Mouse (Mus musculus) forebrain, embryonic 13.5 days (tissue): ENCODE results near the gene Cers2. TPM values are rescaled to one million over a fixed set of nuclear protein-coding genes. Genes with fewer than 3 reads are reported as not detected.

Experiments used
- ATAC-seq: fragments of 200-750 bp; cut with Nextera tagmentation; 2 replicates; pipeline ENCODE4 v1.8.0; 2017
- H3K27ac ChIP-seq: fragments of 300-500 bp; sonication (generic); 2 replicates; pipeline ENCODE4 v1.5.1; 2015; ENCODE audit warnings: inconsistent platforms, mild to moderate bottlenecking, moderate library complexity
- H3K27me3 ChIP-seq: fragments of 300-500 bp; sonication (generic); 2 replicates; pipeline ENCODE4 v1.6.1; 2015; ENCODE audit warnings: mild to moderate bottlenecking, inconsistent platforms
- H3K36me3 ChIP-seq: fragments of 300-500 bp; sonication (generic); 2 replicates; pipeline ENCODE4 v1.6.1; 2015; ENCODE audit warnings: mild to moderate bottlenecking, inconsistent platforms; ENCODE audit not compliant: poor library complexity, severe bottlenecking
- H3K4me1 ChIP-seq: fragments of 300-500 bp; sonication (generic); 2 replicates; pipeline ENCODE4 v1.6.1; 2015; ENCODE audit warnings: inconsistent platforms
- H3K4me2 ChIP-seq: fragments of 300-500 bp; sonication (generic); 2 replicates; pipeline ENCODE4 v1.6.1; 2015; ENCODE audit warnings: inconsistent platforms, mild to moderate bottlenecking, moderate library complexity
- H3K4me3 ChIP-seq: fragments of 300-500 bp; sonication (generic); 2 replicates; pipeline ENCODE4 v1.5.1; 2015; ENCODE audit warnings: mild to moderate bottlenecking, inconsistent platforms
- H3K9ac ChIP-seq: fragments of 300-500 bp; sonication (generic); 2 replicates; pipeline ENCODE4 v1.6.1; 2015; ENCODE audit warnings: mild to moderate bottlenecking, inconsistent platforms
- H3K9me3 ChIP-seq: fragments of 300-500 bp; sonication (generic); replicated peaks from 2 replicates; pipeline ENCODE4 v1.6.1; 2016; ENCODE audit warnings: inconsistent platforms
- WGBS: fragments of 180-500 bp; shearing (Covaris S2); methylation state at CpG from one replicate; pipeline ENCODE4 v1.1.7; 2015; 5-methylcytosine and 5-hydroxymethylcytosine counted together
- polyA plus RNA-seq: library from polyadenylated mRNA; unstranded; fragments of >200 nt; fragmentation: Nextera tagmentation; extraction: Ambion mirVana; gene quantifications from 2 replicates; pipeline ENCODE4 v1.2.1, GENCODE M21; 2015

Gene Cers2
- polyA plus RNA-seq, 1 experiment from 2014 or later, result 98.4 TPM

DNA sequence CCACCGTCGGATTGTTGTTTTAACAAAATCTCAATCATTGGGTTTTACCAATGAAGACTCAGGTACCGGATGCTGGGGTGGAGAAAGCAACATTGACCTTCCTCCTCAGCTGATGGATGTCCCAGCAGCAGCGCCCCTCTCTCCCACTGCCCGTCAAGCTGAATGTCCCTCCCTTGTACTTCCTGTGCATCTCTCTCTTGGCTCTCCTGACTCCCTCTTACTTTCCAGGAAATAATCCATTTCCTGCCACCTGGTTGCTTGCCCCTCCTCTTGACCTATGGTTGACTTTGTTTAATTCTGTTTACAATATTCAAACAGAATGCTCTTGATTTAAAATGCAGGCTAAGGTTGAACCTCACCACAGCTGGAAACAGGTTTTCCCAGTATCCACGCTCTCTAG, 24.4 kb upstream of the Cers2 start:
- Histone ChIP-seq H3K9me3 (no peaks in the 10 kb centered on the region), H3K4me2 (no peak overlapping the region), H3K36me3 (peaks cover 77% of the 10 kb centered on the region), H3K4me1 (peaks cover 5% of the 10 kb centered on the region; the same call in 1 of the 2 replicates), H3K27ac (no peak overlapping the region), H3K4me3 (no peak overlapping the region), H3K27me3 (no peaks in the 10 kb centered on the region), H3K9ac (no peak overlapping the region)
- ATAC-seq, result no peak
- WGBS, result 85% methylated on average over 6 of the region's 6 CpGs

DNA sequence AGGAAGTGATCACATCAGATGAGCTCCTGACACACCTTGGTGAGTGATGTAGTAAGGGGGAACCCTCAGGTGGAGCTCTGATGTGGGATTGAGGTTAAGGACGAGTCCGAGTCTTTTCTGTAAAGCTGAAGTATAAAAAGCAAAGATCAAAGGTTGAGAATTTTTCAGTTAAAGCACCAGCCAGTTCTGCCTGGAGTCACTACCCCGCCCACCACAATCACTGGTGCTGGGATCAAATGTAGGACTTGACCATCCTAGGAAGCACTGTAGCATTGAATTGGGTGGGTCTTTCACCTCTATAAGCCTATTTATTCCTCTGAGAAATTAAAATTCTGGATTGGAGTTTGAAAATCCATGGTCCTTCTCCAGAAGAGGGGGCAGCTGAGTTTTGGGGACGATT, 23.6 kb upstream of the Cers2 start:
- no peaks in the 10 kb centered on the region for H3K9me3 ChIP-seq
- ATAC-seq, result no peak
- no peak overlapping the region for H3K9ac ChIP-seq
- WGBS, result 91% methylated on average over 4 of the region's 4 CpGs
- H3K4me1 ChIP-seq, result no peaks in the 10 kb centered on the region
- peaks cover 83% of the 10 kb centered on the region for H3K36me3 ChIP-seq
- H3K4me3 ChIP-seq, result no peak overlapping the region
- no peak overlapping the region for H3K4me2 ChIP-seq
- no peaks in the 10 kb centered on the region for H3K27me3 ChIP-seq
- no peak overlapping the region for H3K27ac ChIP-seq

DNA sequence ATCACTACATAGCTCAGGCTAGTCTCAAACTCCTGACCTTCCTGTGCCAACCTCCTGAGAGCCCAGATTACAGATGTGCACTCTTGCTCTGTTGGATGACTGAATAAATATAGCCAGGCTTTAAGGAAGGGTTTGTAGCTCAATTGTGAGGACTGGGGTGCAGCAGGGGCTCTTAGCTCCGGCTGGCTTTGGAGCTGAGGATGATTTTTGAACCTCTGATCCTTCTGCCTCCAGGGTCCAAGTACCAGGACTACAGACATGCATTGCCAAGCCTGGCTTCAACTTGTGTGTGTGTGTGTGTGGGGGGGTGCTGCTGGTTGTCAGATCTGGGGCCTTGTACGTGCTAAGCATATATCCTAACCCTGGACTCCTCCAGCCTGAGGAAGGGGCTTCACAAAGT, 21.7 kb upstream of the Cers2 start:
- ATAC-seq, result no peak
- Histone ChIP-seq H3K27ac (no peak overlapping the region), H3K4me1 (no peaks in the 10 kb centered on the region), H3K9ac (no peak overlapping the region), H3K4me2 (no peak overlapping the region), H3K4me3 (no peak overlapping the region), H3K27me3 (no peaks in the 10 kb centered on the region), H3K36me3 (peaks cover 89% of the 10 kb centered on the region), H3K9me3 (no peaks in the 10 kb centered on the region)
- 91% methylated on average over 2 of the region's 2 CpGs for WGBS

DNA sequence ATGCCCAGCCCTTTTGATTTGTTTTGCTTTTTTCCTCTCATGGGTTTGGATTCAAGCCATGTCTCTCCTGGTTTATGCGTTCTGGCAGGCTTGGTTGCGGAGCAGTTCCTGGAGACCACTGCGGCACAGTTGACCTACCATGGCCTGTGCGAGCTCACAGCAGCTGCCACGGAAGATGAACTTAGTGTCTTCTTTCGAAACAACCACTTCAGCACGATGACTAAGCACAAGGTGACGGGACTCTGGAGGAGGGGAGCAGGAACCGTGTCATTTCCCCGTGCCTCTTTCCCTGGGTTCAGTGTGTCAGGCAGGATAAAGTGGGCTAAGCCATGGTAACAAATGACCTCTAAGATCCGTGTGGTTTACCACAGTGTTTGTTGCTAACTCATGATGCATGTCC, 21.1 kb upstream of the Cers2 start:
- H3K27me3 ChIP-seq, result no peaks in the 10 kb centered on the region
- H3K4me2 ChIP-seq, result no peak overlapping the region
- WGBS, result 88% methylated on average over 11 of the region's 11 CpGs
- no peaks in the 10 kb centered on the region for H3K4me1 ChIP-seq
- ATAC-seq, result no peak
- H3K9me3 ChIP-seq, result no peaks in the 10 kb centered on the region
- H3K9ac ChIP-seq, result no peak overlapping the region
- peaks cover 84% of the 10 kb centered on the region for H3K36me3 ChIP-seq
- no peak overlapping the region for H3K4me3 ChIP-seq
- H3K27ac ChIP-seq, result no peak overlapping the region

DNA sequence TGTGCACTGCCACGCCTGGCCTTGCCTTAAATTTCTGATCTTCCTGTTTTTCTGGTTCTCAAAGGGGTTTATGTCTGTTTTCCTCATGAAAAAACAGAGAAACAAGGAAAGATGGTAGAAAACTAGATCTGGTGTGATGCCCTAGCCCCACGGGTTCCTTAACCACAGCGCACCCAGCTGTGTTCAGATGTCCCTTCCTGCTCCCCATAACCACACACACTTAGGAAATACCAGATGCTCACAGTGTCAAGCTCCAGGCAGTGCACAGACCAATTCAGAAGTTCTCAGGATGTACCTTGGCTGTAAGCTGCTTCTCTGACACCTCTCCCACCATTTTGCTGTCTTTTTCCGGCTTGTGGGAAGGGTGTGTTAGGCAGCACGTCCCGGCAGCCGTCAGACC, 20.3 kb upstream of the Cers2 start:
- no peak overlapping the region for H3K4me2 ChIP-seq
- WGBS, result 91% methylated on average over 7 of the region's 7 CpGs
- no peaks in the 10 kb centered on the region for H3K9me3 ChIP-seq
- no peaks in the 10 kb centered on the region for H3K4me1 ChIP-seq
- no peak overlapping the region for H3K4me3 ChIP-seq
- H3K36me3 ChIP-seq, result peaks cover 78% of the 10 kb centered on the region
- no peak overlapping the region for H3K27ac ChIP-seq
- H3K9ac ChIP-seq, result no peak overlapping the region
- ATAC-seq, result no peak
- no peaks in the 10 kb centered on the region for H3K27me3 ChIP-seq

DNA sequence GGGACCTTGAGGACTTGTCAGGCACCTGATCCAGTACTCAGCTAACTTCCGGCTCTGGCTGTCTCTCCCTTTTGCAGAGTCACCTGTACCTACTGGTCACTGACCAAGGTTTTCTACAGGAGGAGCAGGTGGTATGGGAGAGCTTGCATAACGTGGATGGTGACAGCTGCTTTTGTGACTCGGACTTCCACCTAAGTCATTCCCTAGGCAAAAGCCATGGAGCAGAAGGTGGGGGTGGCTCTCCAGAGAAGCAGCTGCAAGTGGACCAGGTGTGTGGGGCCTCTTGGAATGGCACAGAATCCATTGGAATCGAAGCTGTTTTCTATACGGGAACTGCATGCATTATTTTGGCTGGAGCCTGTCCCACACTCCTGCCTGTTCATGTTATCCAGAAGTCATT, 19.9 kb upstream of the Cers2 start:
- no peaks in the 10 kb centered on the region for H3K4me1 ChIP-seq
- peaks cover 74% of the 10 kb centered on the region for H3K36me3 ChIP-seq
- no peak for ATAC-seq
- H3K4me3 ChIP-seq, result no peak overlapping the region
- 92% methylated on average over 5 of the region's 5 CpGs for WGBS
- H3K9me3 ChIP-seq, result no peaks in the 10 kb centered on the region
- H3K4me2 ChIP-seq, result no peak overlapping the region
- no peak overlapping the region for H3K27ac ChIP-seq
- H3K9ac ChIP-seq, result no peak overlapping the region
- H3K27me3 ChIP-seq, result no peaks in the 10 kb centered on the region

DNA sequence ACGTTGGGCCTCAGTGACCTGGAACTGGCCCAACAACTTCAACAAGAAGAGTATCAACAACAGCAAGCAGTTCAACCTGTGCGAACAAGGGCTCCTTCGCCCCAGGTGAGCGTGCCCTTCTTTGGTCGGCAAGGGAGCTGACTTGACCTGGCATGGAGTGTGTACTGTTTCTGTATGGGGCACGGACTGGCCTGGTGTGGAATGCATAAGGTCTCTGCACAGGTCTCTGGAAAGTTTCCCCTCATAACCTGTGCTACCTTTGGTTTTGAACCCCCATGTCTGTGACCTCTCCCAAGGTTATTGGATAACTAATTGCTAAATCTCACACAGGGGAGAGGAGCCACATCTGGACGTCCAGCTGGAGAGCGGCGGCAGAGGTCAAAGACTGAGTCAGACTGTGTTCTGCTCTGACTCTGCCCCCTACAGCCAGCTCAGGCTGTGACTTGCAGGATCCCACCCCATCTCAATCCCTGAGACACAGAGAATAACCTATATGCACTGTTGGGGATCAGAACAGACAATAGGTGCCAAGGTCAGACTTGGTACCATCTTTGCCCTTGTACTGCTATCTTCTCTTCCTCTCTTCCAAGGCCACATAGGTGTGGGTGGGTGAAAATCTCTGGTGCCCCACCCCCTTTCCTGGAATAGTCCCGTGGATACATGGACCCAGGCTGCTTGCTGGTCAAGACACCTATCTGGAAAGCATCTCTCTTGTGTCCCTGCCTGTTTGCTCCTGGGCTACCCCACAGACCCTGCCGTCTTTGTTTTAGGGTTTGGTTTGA, 19.1 kb upstream of the Cers2 start:
- Histone ChIP-seq H3K4me3 (no peak overlapping the region), H3K36me3 (peaks cover 69% of the 10 kb centered on the region), H3K4me1 (no peaks in the 10 kb centered on the region), H3K4me2 (no peak overlapping the region), H3K27me3 (no peaks in the 10 kb centered on the region), H3K27ac (no peak overlapping the region), H3K9ac (no peak overlapping the region), H3K9me3 (no peaks in the 10 kb centered on the region)
- ATAC-seq, result no peak
- WGBS, result 82% methylated on average over 11 of the region's 11 CpGs

DNA sequence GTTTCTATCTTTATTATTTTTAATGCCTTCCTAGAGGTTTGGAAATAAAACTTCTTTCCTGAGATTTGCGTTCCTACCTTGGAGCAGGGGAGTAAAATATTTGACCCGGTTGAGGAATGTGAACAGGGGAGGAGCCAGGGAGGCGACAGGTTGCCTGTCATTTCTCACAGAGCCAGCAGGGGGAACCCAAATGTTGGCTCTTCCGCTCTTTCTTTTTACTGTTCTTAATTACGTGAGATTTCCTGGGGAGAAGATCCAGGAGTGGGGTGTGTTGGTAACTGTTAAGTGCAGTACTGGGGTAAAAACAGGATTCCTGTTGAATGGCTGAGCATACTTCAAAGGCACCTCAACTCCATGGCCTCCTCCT, 18.5 kb upstream of the Cers2 start:
- no peaks in the 10 kb centered on the region for H3K27me3 ChIP-seq
- WGBS, result 8% methylated on average over 5 of the region's 5 CpGs
- no peak overlapping the region for H3K4me3 ChIP-seq
- ATAC-seq, result peak; percentile 38; the same call in 1 of the 2 replicates
- H3K27ac ChIP-seq, result no peak overlapping the region
- H3K9me3 ChIP-seq, result no peaks in the 10 kb centered on the region
- H3K36me3 ChIP-seq, result peaks cover 63% of the 10 kb centered on the region
- H3K4me2 ChIP-seq, result no peak overlapping the region
- H3K9ac ChIP-seq, result no peak overlapping the region
- no peaks in the 10 kb centered on the region for H3K4me1 ChIP-seq

DNA sequence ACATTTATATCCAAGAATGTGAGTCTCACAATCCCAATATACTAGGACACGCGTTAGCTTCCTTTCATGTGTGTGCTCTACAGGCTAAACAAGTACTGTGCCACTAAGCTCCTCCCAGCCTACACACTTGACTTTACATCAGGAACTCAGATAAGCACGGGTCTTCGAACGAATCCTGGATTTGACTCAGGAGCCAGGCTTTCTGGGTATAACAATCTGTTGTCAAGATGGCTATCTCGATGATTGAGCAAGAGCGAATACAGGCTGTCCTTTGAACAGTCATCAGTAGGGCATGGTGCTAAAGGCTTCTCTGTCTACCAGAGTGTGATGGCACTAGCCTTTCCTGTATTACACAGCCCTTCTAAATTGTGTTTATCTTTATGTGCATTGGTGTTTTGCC, 16.6 kb upstream of the Cers2 start:
- Histone ChIP-seq H3K4me3 (no peak overlapping the region), H3K27ac (no peak overlapping the region), H3K4me2 (no peak overlapping the region), H3K4me1 (no peaks in the 10 kb centered on the region), H3K36me3 (peaks cover 44% of the 10 kb centered on the region), H3K27me3 (no peaks in the 10 kb centered on the region), H3K9ac (no peak overlapping the region), H3K9me3 (no peaks in the 10 kb centered on the region)
- ATAC-seq, result no peak
- 93% methylated on average over 7 of the region's 7 CpGs for WGBS

DNA sequence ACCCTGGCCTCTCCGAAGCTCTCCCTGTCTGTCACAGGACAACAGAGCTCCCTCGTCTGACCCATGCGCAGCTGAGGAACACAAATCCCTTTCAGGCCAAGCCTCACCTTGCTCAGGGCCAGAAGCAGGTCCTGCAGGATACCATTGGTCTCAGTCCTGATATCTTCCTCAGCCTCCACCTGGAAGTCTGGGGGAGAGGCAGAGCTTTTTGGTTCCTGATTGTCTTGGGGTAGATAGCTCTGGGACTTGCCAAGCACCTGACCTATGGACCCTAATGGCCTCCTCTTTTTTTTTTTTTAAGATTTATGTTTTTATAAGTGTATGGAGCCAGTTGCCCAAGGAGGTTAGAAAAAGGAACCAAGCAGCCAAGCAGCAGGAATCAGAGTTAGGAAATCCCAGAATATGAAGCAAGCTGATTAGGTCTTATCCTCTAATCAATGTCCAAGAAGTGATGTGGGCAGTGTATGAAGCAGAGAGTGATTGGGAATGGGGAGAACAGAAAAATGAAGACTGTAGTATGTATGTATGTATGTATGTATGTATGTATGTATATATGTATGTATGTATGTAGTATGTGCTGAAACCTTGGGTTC, 13.3 kb upstream of the Cers2 start:
- Histone ChIP-seq H3K4me3 (no peak overlapping the region), H3K9ac (no peak overlapping the region), H3K27me3 (no peaks in the 10 kb centered on the region), H3K4me2 (no peak overlapping the region), H3K9me3 (no peaks in the 10 kb centered on the region), H3K36me3 (peaks cover 17% of the 10 kb centered on the region), H3K4me1 (no peaks in the 10 kb centered on the region), H3K27ac (no peak overlapping the region)
- no peak for ATAC-seq
- 78% methylated on average over 3 of the region's 3 CpGs for WGBS

DNA sequence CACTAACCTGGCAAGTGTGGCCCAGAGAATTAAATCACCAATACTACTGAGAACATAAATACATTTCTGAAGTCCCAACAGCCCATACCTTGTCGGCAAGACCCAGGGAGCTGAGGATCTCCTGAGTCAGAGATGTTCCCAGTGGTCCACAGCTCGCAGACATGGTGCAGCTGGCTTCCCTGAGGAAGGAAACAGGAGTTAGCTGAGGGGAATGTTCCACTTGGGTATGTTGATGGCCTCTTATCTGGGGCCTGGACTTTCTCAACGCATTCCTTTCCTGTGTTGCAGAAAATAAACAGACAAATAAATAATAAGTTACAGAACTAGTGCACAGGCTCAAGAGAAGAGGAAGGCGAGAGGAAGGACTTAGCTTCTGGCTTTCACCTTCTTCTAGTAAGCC, 8.3 kb upstream of the Cers2 start:
- Histone ChIP-seq H3K27me3 (no peaks in the 10 kb centered on the region), H3K27ac (no peak overlapping the region), H3K9ac (no peak overlapping the region), H3K9me3 (no peaks in the 10 kb centered on the region), H3K4me1 (no peaks in the 10 kb centered on the region), H3K4me2 (no peak overlapping the region), H3K36me3 (no peaks in the 10 kb centered on the region), H3K4me3 (no peak overlapping the region)
- ATAC-seq, result no peak
- 87% methylated on average over 4 of the region's 4 CpGs for WGBS

DNA sequence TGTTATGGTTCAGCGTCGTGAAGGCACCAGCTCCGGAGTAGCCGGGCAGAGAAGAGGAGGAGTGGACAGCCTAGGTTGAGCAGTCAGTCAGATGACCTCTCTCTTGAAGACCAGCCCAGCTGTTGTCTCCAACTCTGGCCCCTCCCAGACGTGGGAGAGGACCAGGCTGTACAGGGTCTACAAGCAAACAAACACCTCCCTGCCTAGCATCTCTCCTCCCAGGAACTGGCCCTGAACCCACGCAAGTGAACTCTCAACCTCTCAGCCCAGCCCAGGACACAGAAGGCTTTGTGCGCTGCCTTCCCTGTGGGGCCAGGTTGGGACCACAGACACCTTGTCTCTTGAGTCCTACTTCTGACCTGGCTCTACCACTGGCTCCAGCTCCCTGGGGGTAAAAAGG, 7.5 kb upstream of the Cers2 start, which contains the start of gene Anxa9:
Anxa9 (minus strand) TSS at position 77 of the 400 bp plus-strand sequence.
- WGBS, result 80% methylated on average over 7 of the region's 7 CpGs
- Histone ChIP-seq H3K9me3 (no peaks in the 10 kb centered on the region), H3K9ac (peak within 1 kb of the TSS; percentile 30; the same call in 1 of the 2 replicates), H3K4me2 (no peak within 1 kb of the TSS), H3K36me3 (no peaks in the 10 kb centered on the region), H3K27ac (no peak within 1 kb of the TSS), H3K4me1 (no peaks in the 10 kb centered on the region), H3K27me3 (no peaks in the 10 kb centered on the region), H3K4me3 (no peak within 1 kb of the TSS)
- no peak for ATAC-seq

DNA sequence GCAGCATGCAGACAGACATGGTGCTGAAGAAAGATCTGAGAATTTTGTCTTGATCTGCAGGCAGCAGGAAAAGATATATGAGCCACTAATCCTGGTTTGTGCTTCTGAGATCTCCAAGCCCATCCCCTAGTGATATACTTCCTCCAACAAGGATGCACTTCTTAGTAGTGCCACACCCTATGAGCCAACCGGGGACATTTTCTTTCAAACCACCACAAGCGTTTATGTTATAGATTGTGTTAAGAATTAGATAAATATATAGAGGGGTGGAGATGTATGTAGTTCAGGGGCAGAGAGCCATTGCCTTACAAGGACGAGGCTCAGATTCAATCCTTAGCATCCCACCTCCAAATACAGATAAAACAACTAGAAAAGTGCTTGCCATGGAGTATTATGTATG, 4.1 kb upstream of the Cers2 start:
- H3K4me1 ChIP-seq, result peaks cover 5% of the 10 kb centered on the region; the same call in 1 of the 2 replicates
- no peak for ATAC-seq
- no peaks in the 10 kb centered on the region for H3K27me3 ChIP-seq
- H3K27ac ChIP-seq, result no peak overlapping the region
- H3K4me3 ChIP-seq, result no peak overlapping the region
- H3K4me2 ChIP-seq, result no peak overlapping the region
- no peaks in the 10 kb centered on the region for H3K9me3 ChIP-seq
- WGBS, result 70% methylated on average over 3 of the region's 3 CpGs
- H3K36me3 ChIP-seq, result no peaks in the 10 kb centered on the region
- no peak overlapping the region for H3K9ac ChIP-seq
